Mouse (Mus musculus) left cerebral cortex, postnatal 4 days (tissue): ENCODE data around the gene Mapk11. TPM values are rescaled to one million over a fixed set of nuclear protein-coding genes. Genes with fewer than 3 reads are reported as not detected.
A peak's percentile ranks its signal among the peaks of the same experiment; 100 is the strongest.

Experiments
- DNase-seq: peaks from one replicate; pipeline ENCODE4 v3.0.0-alpha.2; 2022
- intact Hi-C: fragments of 180-260 bp; cut with DNase I; formaldehyde crosslinking; loops from one replicate; pipeline ENCODE4 v1.15.1; 2025
- total RNA-seq, 2 experiments: library from RNA; stranded (reverse); gene quantifications; 2 replicates each; pipeline ENCODE4 v1.2.3; 2021

Mapk11 gene
- total RNA-seq, 2 experiments from 2014 or later, result 34.4 to 36.6 TPM

DNA sequence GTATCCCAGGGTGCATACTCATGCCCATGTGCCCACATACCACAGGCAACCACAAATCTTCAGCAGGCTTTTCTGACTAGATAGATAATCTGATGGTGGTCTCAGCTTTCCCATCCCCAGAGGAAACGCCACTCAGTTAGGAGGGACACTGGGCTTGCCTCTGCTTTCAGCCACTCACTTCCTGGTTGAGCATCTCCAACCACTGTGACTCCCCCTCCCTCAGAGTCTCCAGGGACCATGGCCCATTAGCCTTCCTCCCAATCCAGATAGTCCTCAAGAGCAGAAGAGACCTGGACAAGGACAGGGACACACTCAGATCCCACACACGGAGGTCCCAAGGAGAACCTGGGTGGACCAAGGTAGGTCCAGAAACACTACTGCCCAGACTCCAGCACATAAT lies 6.3 kb downstream of the Mapk11 start:
- DNase-seq, result no peak
- intact Hi-C loops, result no loop called here

DNA sequence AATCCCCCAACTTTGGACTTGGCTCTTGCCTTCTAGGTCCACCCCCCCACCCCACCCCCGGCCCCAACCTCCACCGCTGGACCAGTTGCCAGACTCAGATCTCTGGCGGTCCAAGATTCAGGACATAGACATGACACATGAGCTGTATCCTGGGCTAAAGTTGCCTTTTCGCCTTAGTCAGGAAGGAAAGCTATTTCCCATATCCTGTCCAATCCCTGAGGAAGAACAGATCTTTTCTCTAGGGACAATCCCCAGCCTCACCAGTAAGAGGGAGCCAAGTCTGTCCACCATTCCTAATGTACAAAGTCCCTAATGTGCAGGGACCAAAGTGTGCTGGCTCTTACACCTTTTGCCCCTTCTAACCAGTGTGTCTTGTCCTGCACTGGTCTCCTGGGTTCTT lies 7.5 kb downstream of the Mapk11 start:
- no peak for DNase-seq
- intact Hi-C loops, result no loop called here

DNA sequence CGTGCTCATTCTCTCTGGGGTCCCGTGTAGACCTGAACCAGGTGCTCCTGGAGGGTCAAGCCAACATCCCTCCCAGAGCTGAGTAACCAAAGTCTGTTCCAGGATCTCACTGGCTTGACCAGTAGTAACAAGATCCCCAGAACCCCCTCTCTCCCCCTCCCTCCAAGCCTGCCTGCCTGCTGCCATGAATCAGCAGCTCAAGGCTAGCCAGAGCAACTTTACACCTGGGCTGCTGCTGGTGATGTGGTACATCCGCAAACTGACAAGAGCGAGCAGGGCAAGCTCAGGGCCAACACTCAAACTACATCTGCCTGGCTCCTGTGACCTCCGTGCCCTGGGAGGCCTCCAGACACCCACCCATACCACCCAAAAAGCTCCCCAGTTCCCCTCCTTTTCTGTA lies 8.0 kb downstream of the Mapk11 start:
- intact Hi-C loops, result no loop called here
- no peak for DNase-seq

- intact Hi-C loops, result no loop called here
- no peak for DNase-seq
Measured at GRCm38 (mm10) chr15:89140659-89141252, 8.7 kb downstream of the Mapk11 start, which contains the start of gene Mapk12. Mapk12 (minus strand) TSS chr15:89140703.

GRCm38 (mm10) chr15:89140048-89140658 lies 9.3 kb downstream of the Mapk11 start:
- DNase-seq, result no peak
- intact Hi-C loops, result no loop called here

DNA sequence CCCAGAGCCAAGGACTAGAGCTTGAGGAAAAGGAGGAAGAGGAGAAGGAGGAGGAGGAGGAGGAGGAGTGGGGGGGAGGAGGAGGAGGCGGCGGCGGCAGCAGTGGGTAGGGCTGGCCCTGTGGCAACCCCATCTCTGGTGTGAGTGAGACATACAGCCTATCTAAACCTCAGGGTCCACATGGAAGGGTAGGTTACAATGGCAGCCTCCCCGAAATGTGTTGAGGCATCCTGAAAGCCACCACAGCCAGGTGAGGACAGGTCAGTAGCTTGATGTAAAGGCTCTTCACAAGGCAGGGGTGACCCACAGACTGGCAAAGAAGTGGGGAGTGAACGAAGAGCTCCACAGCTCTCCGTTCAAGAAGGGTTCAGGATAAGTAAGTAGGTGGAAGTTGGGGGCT lies 10.9 kb downstream of the Mapk11 start:
- intact Hi-C loops, result no loop called here

DNA sequence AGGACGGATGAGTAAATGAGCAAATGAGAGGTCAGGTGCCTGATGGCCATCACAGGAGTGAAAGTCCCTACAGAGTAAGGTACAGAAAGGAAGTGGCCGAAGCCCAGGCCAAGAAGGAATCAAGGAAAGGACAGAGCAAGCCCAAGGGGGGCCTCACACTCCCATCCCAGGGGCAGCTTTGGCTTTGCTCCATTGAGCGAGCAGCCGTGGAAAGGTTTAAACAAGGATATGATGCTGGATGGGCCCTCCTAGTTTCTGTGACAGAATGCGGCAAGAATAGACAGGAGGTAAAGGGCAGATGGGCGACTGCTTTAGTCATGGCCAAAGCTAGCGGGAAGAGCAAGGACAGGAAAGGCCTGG lies 11.4 kb downstream of the Mapk11 start:
- DNase-seq, result no peak
- intact Hi-C loops, result no loop called here

More for the DNA sequence above, 10.9 kb downstream of the Mapk11 start:
- DNase-seq, result no peak

DNA sequence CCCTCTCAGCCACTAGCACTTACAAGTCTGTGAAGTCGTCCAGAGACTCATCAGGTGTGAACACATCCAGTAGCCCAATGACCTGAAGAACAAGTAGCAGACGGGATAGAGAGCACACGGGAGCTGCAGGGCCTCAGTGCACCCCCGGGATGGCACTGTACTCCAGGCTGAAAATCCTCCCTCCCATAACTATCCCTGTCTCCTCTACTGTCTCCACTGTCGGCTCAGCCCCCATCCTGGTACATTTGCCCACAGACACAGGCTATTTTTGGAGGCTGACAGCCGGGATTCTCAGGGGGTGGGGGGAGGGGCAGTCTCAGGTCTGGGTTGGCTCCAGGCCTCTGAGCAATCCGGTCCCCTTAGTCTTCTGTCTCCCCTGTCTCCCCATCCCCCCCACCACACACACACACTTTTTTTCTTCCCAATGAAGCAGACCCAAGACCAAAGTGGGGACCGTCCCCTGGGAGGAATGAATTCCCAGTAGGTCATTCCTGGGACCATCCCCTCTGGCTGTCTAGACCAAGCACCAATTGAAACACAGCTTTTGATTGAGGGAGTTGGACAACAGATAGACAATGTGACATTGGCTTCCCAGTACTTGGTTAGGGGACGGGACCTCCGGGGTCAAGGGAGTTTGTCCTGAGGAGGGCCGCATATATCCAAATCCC lies 11.9 kb downstream of the Mapk11 start:
- DNase-seq, result no peak
- intact Hi-C loops, result no loop called here

GRCm38 (mm10) chr15:89136461-89137155 lies 12.8 kb downstream of the Mapk11 start:
- intact Hi-C loops, result no loop called here
- no peak for DNase-seq

GRCm38 (mm10) chr15:89131316-89131715 lies 18.1 kb downstream of the Mapk11 start:
- no peak for DNase-seq
- intact Hi-C loops, result no loop called here

- intact Hi-C loops, result no loop called here
- DNase-seq, result no peak
Measured at GRCm38 (mm10) chr15:89130245-89130644, 19.2 kb downstream of the Mapk11 start.

DNA sequence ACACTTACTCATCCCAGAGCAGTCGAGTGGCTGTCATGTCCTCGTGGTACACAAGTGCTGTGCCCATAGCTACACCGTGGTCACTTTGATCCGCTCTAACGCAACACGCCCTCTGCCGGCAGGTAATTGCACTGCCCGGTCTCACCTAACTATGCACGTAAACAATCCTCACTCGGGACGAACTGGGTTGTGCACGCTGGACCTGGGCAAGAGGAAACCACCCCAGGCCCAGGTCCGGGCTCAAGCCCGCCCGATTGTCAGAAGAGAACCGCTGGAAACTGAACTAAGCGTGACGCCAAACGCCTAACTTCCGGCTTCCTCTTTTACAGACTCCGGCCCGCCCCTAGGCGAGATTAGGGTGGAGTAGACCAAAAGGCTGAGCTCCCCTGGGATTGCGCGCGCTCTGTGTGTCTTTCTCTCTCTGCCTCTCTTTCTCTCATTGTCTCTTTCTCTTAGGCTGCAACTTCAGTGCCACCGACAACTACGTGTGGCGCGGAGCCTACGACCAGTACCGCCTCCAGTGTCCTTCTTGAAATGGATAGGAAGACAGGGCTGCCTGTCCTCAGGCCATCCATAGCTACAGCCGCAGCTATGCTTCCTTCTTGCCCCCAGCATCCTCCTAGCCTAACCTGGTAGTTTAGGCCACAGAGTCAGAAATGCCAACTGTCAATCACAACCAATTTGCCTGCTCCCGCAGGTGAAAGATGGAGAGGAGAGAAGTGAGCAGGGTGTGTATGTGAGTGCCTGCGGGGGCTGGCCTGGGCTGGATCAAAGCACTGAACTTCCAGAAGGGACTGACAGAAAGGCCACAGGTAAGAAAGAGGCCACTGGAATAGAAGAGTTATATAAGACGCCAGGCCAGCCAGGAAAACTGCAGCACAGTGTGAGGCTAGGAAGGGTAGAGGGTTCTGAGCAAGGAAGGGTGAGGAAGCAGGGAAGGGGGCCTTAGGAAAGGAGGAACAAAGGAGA lies 20.8 kb downstream of the Mapk11 start, which contains the start of gene Hdac10:
Gene Hdac10, minus strand, starts transcription at position 319 of the 969 bp plus-strand sequence.
- intact Hi-C loops, result loop anchor here (10.0 kb wide), 1 partner anchor 76 kb away; no protein-coding TSS in a partner anchor
- peak; percentile 87 for DNase-seq

- intact Hi-C loops, result loop anchor here (10.0 kb wide), 1 partner anchor 77 kb away; no protein-coding TSS in a partner anchor
Measured at GRCm38 (mm10) chr15:89127364-89127940, 22.0 kb downstream of the Mapk11 start.

GRCm38 (mm10) chr15:89126622-89127021 lies 22.8 kb downstream of the Mapk11 start:
- intact Hi-C loops, result loop anchor here (10.0 kb wide), 1 partner anchor 78 kb away; no protein-coding TSS in a partner anchor
- no peak for DNase-seq

More at GRCm38 (mm10) chr15:89127364-89127940, 22.0 kb downstream of the Mapk11 start:
- DNase-seq, result no peak

- intact Hi-C loops, result loop anchor here (10.0 kb wide), 1 partner anchor 79 kb away; no protein-coding TSS in a partner anchor
- DNase-seq, result no peak
Measured at GRCm38 (mm10) chr15:89125351-89125750, 24.1 kb downstream of the Mapk11 start.

DNA sequence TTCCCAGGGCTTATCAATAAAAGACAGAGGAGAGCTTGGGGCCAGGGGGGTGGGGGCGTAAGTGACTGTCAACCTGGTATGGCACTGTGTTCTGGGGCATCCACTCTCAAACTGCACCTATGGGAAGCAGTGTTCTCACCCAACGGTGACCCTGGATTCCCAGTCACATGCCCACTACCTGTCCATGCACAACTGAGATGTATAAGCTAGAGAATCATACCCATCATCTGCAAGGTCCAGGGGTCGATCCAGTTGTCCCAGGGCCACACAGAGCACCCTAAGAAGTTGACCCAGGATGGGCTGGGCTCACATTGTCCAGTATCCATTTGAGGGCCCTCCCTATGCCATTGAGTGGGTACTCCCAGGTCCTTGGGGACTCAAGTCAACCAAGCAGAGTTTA lies 25.1 kb downstream of the Mapk11 start:
- intact Hi-C loops, result loop anchor here (10.0 kb wide), 1 partner anchor 80 kb away; no protein-coding TSS in a partner anchor
- DNase-seq, result no peak

GRCm38 (mm10) chr15:89123595-89123994 lies 25.8 kb downstream of the Mapk11 start:
- intact Hi-C loops, result loop anchor here (10.0 kb wide), 1 partner anchor 81 kb away; no protein-coding TSS in a partner anchor
- peak; percentile 62 for DNase-seq

GRCm38 (mm10) chr15:89122649-89123366 lies 26.6 kb downstream of the Mapk11 start, which contains the start of gene Tubgcp6:
Tubgcp6 (minus strand) TSS chr15:89123112.
- intact Hi-C loops, result loop anchor here (10.0 kb wide), 1 partner anchor 82 kb away; no protein-coding TSS in a partner anchor

DNA sequence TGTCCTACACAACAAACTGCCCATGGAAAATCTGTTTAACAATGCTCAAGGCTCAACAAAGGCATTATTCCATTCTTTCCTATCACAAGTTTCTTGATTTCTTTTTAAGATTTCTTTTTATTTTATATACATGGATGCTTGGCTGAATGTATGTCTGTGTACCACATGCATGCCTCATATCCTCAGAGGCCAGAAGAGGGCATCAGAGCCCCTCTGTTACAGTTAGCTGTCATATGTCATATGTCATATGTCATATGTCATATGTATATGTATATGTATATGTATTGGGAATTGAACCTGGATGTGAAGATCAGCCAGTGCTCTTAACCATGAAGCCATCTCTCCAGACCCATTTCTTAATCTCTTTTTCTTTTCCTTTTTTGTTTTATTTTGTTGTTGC lies 31.4 kb downstream of the Mapk11 start:
- intact Hi-C loops, result no loop called here
- DNase-seq, result no peak

More at GRCm38 (mm10) chr15:89122649-89123366, 26.6 kb downstream of the Mapk11 start, which contains the start of gene Tubgcp6:
- peak; percentile 95 for DNase-seq
